Mouse (Mus musculus) kidney, adult 2 months (tissue): ENCODE data around the gene Atp1b2. TPM values are rescaled to one million over a fixed set of nuclear protein-coding genes. Genes with fewer than 3 reads are reported as not detected.

ENCODE experiments used
- DNase-seq: peaks from one replicate; pipeline ENCODE4 v3.0.0; 2021
- H3K27ac ChIP-seq: fragments of 200-500 bp; 2 replicates; pipeline ENCODE4 v1.5.1; 2012; ENCODE audit warnings: low read depth, low read length, control low read depth, inconsistent platforms; ENCODE audit not compliant: insufficient read depth
- H3K27me3 ChIP-seq: fragments of 200-500 bp; replicated peaks from 2 replicates; pipeline ENCODE4 v1.6.1; 2012; ENCODE audit warnings: mild to moderate bottlenecking, moderate library complexity, low read length, inconsistent platforms; ENCODE audit not compliant: control insufficient read depth, insufficient read depth
- H3K36me3 ChIP-seq: fragments of 200-500 bp; 2 replicates; pipeline ENCODE4 v1.6.1; 2012; ENCODE audit warnings: mild to moderate bottlenecking, moderate library complexity, low read length, inconsistent platforms; ENCODE audit not compliant: control insufficient read depth, insufficient read depth
- H3K4me1 ChIP-seq: fragments of 200-500 bp; 2 replicates; pipeline ENCODE4 v1.6.1; 2011; ENCODE audit warnings: low read length; ENCODE audit not compliant: control insufficient read depth, insufficient read depth
- H3K4me3 ChIP-seq: fragments of 200-500 bp; 2 replicates; pipeline ENCODE4 v1.5.1; 2011; ENCODE audit warnings: mild to moderate bottlenecking, low read depth, low read length, control low read depth; ENCODE audit not compliant: insufficient read depth
- CTCF ChIP-seq: fragments of 200-500 bp; conservative IDR thresholded peaks from 2 replicates; pipeline ENCODE4 v1.5.1; 2011; ENCODE audit warnings: low read depth, mild to moderate bottlenecking, control low read depth, low read length, moderate library complexity, mixed read lengths; ENCODE audit not compliant: insufficient read depth, insufficient read length
- POLR2A ChIP-seq: fragments of 200-500 bp; IDR thresholded peaks from one replicate; pipeline ENCODE4 v1.6.1; 2011; ENCODE audit warnings: low read depth, low read length, control low read depth
- WGBS: fragments of 180-500 bp; shearing (Covaris S2); methylation state at CpG from one replicate; pipeline ENCODE4 v1.1.7; 2018; 5-methylcytosine and 5-hydroxymethylcytosine counted together
- polyA plus RNA-seq: library from polyadenylated mRNA; depleted of rRNA; stranded (reverse); fragments of >200 nt; gene quantifications from 2 replicates; pipeline ENCODE4 v1.2.3, GENCODE M21; 2012; rRNA removed

Gene Atp1b2
- polyA plus RNA-seq, 1 experiment = 22.5 TPM

- 0 out of 2 replicates have a peak, but pooled peaks cover 1% of the 10 kb centered on the region for H3K27me3 ChIP-seq
- TF ChIP-seq POLR2A (no peak), CTCF (no peak)
- 53% methylated on average over 14 of the region's 14 CpGs for WGBS
- H3K27ac ChIP-seq = no peak overlapping the region
- no peak for DNase-seq
- peaks cover 1% of the 10 kb centered on the region; the same call in 1 of the 2 replicates for H3K36me3 ChIP-seq
- no peak overlapping the region for H3K4me3 ChIP-seq
- no peaks in the 10 kb centered on the region for H3K4me1 ChIP-seq
Observed at GRCm38 (mm10) chr11:69557381-69557958, 48.3 kb downstream of the Atp1b2 start.

GRCm38 (mm10) chr11:69554539-69555140 lies 51.1 kb downstream of the Atp1b2 start:
- TF ChIP-seq POLR2A = no peak
- H3K4me1 ChIP-seq = no peaks in the 10 kb centered on the region
- H3K27me3 ChIP-seq = no peaks in the 10 kb centered on the region
- no peak overlapping the region for H3K27ac ChIP-seq
- H3K4me3 ChIP-seq = no peak overlapping the region
- 74% methylated on average over 5 of the region's 5 CpGs for WGBS
- no peak for DNase-seq
- H3K36me3 ChIP-seq = no peaks in the 10 kb centered on the region

DNA sequence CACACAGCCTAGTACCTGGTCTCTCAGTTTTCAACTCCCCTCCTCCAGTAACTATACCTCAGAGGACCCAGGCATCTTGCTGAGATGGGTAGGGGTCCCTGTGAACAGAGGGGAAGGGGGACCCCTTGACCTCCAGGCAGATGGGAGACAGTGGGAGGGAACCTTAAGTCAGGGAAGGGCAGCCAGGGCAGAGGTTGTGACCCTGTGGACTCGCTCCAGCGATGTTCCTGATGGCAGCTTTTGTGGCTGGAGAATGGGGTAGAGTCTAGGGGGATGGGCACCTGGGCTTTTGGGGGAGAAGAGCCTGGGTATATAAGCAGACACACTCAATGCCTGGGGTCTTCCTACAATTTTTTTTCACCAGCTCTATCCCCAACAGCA lies 52.4 kb downstream of the Atp1b2 start:
- no peak for DNase-seq
- H3K27ac ChIP-seq = no peak overlapping the region
- no peak for TF ChIP-seq POLR2A
- TF ChIP-seq CTCF = no peak
- H3K36me3 ChIP-seq = no peaks in the 10 kb centered on the region
- H3K4me3 ChIP-seq = no peak overlapping the region
- H3K4me1 ChIP-seq = no peaks in the 10 kb centered on the region
- 29% methylated on average over 2 of the region's 2 CpGs for WGBS
- H3K27me3 ChIP-seq = no peaks in the 10 kb centered on the region

DNA sequence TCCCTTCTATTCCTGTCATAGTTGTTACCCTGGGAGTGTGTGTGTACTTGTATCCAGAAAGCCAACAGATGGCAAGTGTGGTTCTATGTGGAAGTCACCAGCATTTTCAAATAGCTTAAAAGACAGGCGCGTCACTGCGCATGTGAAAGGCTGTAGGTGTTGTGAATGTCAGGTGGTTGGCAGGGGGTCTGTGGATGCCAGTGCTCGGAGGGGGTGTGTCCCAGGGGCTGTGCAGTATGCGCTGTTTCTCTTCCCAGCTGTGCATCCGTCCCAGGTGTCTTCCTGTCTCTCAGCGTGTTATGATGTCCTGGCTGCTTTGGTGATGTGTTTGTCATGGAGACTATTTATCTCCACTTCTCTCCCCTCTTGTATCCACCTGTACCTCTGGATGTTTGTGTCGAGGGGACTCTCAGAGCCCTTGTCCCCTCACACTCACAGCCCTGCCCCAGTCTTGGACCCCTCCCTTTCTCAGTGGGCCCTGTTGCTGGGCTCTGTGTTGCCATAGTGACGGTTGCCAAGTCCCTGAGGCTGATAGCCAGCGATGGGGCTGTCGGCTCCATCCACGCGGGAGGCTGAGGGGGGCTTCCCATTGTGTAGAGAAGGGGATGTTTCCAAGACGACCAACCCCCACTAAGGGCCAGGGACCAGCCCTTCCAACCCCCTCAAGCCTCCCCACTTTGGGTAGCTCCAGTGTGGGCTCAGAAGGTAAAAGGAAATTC lies 53.0 kb downstream of the Atp1b2 start:
- WGBS = 31% methylated on average over 14 of the region's 14 CpGs
- Histone ChIP-seq H3K27me3 (no peaks in the 10 kb centered on the region), H3K4me3 (no peak overlapping the region), H3K4me1 (no peaks in the 10 kb centered on the region), H3K36me3 (no peaks in the 10 kb centered on the region), H3K27ac (no peak overlapping the region)
- no peak for TF ChIP-seq POLR2A
- no peak for TF ChIP-seq CTCF
- no peak for DNase-seq

DNA sequence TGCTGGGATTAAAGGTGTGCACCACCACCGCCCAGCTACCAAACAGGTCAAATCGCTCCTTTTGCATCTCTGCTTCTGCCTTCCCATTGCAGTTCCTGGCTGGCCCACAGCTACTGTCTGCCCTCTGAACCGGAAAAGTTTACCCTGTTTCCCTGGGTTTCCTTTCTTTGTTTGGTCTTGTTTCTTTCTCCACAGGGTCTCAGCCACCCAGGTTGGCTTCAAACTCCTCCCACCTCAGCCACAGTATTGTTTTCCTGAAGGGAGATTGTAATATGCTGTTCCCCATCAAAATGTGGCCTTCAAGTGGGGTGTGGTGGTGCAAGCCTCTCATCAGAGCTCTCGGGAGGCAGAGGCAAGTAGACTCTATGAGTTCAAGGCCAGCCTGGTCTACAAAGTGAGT lies 54.4 kb downstream of the Atp1b2 start:
- 68% methylated on average over 4 of the region's 4 CpGs for WGBS

More for the DNA sequence above, 54.4 kb downstream of the Atp1b2 start:
- Histone ChIP-seq H3K27me3 (no peaks in the 10 kb centered on the region), H3K27ac (no peak overlapping the region), H3K4me1 (peaks cover 7% of the 10 kb centered on the region; the same call in 1 of the 2 replicates), H3K36me3 (no peaks in the 10 kb centered on the region), H3K4me3 (no peak overlapping the region)
- no peak for TF ChIP-seq CTCF
- no peak for TF ChIP-seq POLR2A
- no peak for DNase-seq

Other genes starting within 250 kb of the Atp1b2 start
- gene Chd3, start 236.5 kb downstream of the Atp1b2 start, polyA plus RNA-seq = 168 and 175 TPM in 2 replicates
- 251 and 317 TPM in 2 replicates for gene Naa38, start 210.5 kb downstream of the Atp1b2 start, polyA plus RNA-seq
- 26.6 and 27.9 TPM in 2 replicates for gene Cyb5d1, start 210.3 kb downstream of the Atp1b2 start, polyA plus RNA-seq
- 25.4 and 25.8 TPM in 2 replicates for gene Tmem88, start 207.7 kb downstream of the Atp1b2 start, polyA plus RNA-seq
- gene Kdm6b, start 192.3 kb downstream of the Atp1b2 start, polyA plus RNA-seq = 8.8 and 10.5 TPM in 2 replicates
- gene Dnah2, start 56.8 kb downstream of the Atp1b2 start, polyA plus RNA-seq = 0.50 and 0.73 TPM in 2 replicates
- gene Efnb3, start 45.7 kb downstream of the Atp1b2 start, polyA plus RNA-seq = 0.81 and 0.84 TPM in 2 replicates
- 19.8 and 20.7 TPM in 2 replicates for gene Wrap53, start 25.7 kb downstream of the Atp1b2 start, polyA plus RNA-seq
- gene Trp53, start 25.6 kb downstream of the Atp1b2 start, polyA plus RNA-seq = 48.5 and 55.0 TPM in 2 replicates
- 0.42 and 0.48 TPM in 2 replicates for gene Shbg, start 12.0 kb upstream of the Atp1b2 start, polyA plus RNA-seq
- gene Sat2, start 16.1 kb upstream of the Atp1b2 start, polyA plus RNA-seq = 16.7 and 18.8 TPM in 2 replicates
- gene Fxr2, start 27.0 kb upstream of the Atp1b2 start, polyA plus RNA-seq = 49.9 and 50.8 TPM in 2 replicates
- 0.58 and 0.70 TPM in 2 replicates for gene Sox15, start 49.4 kb upstream of the Atp1b2 start, polyA plus RNA-seq
- 143 and 147 TPM in 2 replicates for gene Mpdu1, start 56.7 kb upstream of the Atp1b2 start, polyA plus RNA-seq
- gene Cd68, start 60.2 kb upstream of the Atp1b2 start, polyA plus RNA-seq = 8.5 and 10.7 TPM in 2 replicates
- 200 and 244 TPM in 2 replicates for gene Eif4a1, start 66.5 kb upstream of the Atp1b2 start, polyA plus RNA-seq
- 41.8 and 43.5 TPM in 2 replicates for gene Senp3, start 76.1 kb upstream of the Atp1b2 start, polyA plus RNA-seq
- 3.8 and 4.1 TPM in 2 replicates for gene Tnfsf13, start 79.8 kb upstream of the Atp1b2 start, polyA plus RNA-seq
- gene Tnfsf12, start 89.9 kb upstream of the Atp1b2 start, polyA plus RNA-seq = 55.5 and 65.1 TPM in 2 replicates
- 11.0 and 11.6 TPM in 2 replicates for gene Tnfsfm13, start 90.2 kb upstream of the Atp1b2 start, polyA plus RNA-seq
- 25.3 and 37.8 TPM in 2 replicates for gene Polr2a, start 152.7 kb upstream of the Atp1b2 start, polyA plus RNA-seq
- gene Slc35g3, start 156.0 kb upstream of the Atp1b2 start, polyA plus RNA-seq = 0.05 and 0.10 TPM in 2 replicates
- 22.3 and 24.4 TPM in 2 replicates for gene Zbtb4, start 160.0 kb upstream of the Atp1b2 start, polyA plus RNA-seq
- gene Chrnb1, start 190.0 kb upstream of the Atp1b2 start, polyA plus RNA-seq = 11.9 and 14.3 TPM in 2 replicates
- 2.6 and 3.3 TPM in 2 replicates for gene Fgf11, start 195.9 kb upstream of the Atp1b2 start, polyA plus RNA-seq
- 19.2 and 22.4 TPM in 2 replicates for gene Tmem102, start 199.7 kb upstream of the Atp1b2 start, polyA plus RNA-seq
- gene Gm39566, start 209.4 kb upstream of the Atp1b2 start, polyA plus RNA-seq = 0.02 and 0.04 TPM in 2 replicates
- 0.20 and 0.26 TPM in 2 replicates for gene Spem2, start 212.5 kb upstream of the Atp1b2 start, polyA plus RNA-seq
- gene Spem1, start 216.2 kb upstream of the Atp1b2 start, polyA plus RNA-seq = 0.28 and 0.38 TPM in 2 replicates
- 6.4 and 7.8 TPM in 2 replicates for gene Nlgn2, start 231.8 kb upstream of the Atp1b2 start, polyA plus RNA-seq
- gene Tmem256, start 232.6 kb upstream of the Atp1b2 start, polyA plus RNA-seq = 513 and 551 TPM in 2 replicates
- 57.1 and 63.9 TPM in 2 replicates for gene Plscr3, start 240.4 kb upstream of the Atp1b2 start, polyA plus RNA-seq